ENCODE assay signal across 25 mouse cellular contexts in genomic region chr4:44671035-44671434, GRCm38 (mm10). TPM values are rescaled to one million over a fixed set of nuclear protein-coding genes. Genes with fewer than 3 reads are reported as not detected.
DNase-seq lines count a peak whose midpoint lies in the region; ATAC-seq and TF ChIP-seq lines count a peak whose summit lies in the region.
"Had no signal": no experiment of that assay in that cellular context is flagged by ENCODE, and none has a peak within 500 bp of the region (broad histone marks: within the 10 kb centered on the region; RNA-seq: fewer than 3 reads in every experiment).

No protein-coding gene starts in this region.

- H3K27me3 ChIP-seq in forebrain, postnatal 0 days (ENCODE audit: insufficient read depth, low read length), result peaks cover 6% of the 10 kb centered on the region; the same call in 1 of the 2 replicates
- H3K27me3 ChIP-seq in heart, embryonic 12.5 days (replicated peaks), result peaks cover 51% of the 10 kb centered on the region

- no peaks in the 10 kb centered on the region for H3K9me3 ChIP-seq in forebrain, postnatal 0 days (ENCODE audit: low read length)
- H3K9me3 ChIP-seq in heart, embryonic 12.5 days (replicated peaks), result 0 out of 2 replicates have a peak, but pooled peaks cover 5% of the 10 kb centered on the region
- H3K9me3 ChIP-seq: hindbrain, embryonic 13.5 days; limb, embryonic 15.5 days; liver, embryonic 15.5 days had no signal

- no peak overlapping the region for H3K4me2 ChIP-seq in forebrain, postnatal 0 days (ENCODE audit: low read depth)
- H3K4me2 ChIP-seq in heart, embryonic 12.5 days, result no peak overlapping the region
- H3K4me2 ChIP-seq: forebrain, embryonic 13.5 days; heart, embryonic 11.5 days; hindbrain, embryonic 13.5 days; limb, embryonic 15.5 days; liver, embryonic 15.5 days; midbrain, embryonic 11.5 days had no signal

- no peak for TF ChIP-seq CTCF in forebrain, postnatal 0 days (IDR thresholded peaks at IDR 0.05; ENCODE audit: low read depth)

- no peak overlapping the region for H3K4me3 ChIP-seq in forebrain, postnatal 0 days (ENCODE audit: low read depth, low read length)
- H3K4me3 ChIP-seq in heart, embryonic 12.5 days, result no peak overlapping the region
- H3K4me3 ChIP-seq: forebrain, embryonic 13.5 days; gastrocnemius, adult 2 months; hindbrain, embryonic 13.5 days; left cerebral cortex, adult 2 months; limb, embryonic 15.5 days; liver, embryonic 15.5 days had no signal

- no peaks in the 10 kb centered on the region for H3K36me3 ChIP-seq in forebrain, postnatal 0 days (ENCODE audit: insufficient read depth)
- no peaks in the 10 kb centered on the region for H3K36me3 ChIP-seq in heart, embryonic 12.5 days
- H3K36me3 ChIP-seq: G1E; hindbrain, embryonic 13.5 days; limb, embryonic 15.5 days; liver, embryonic 15.5 days had no signal

- H3K9ac ChIP-seq in forebrain, postnatal 0 days, result no peak overlapping the region
- H3K9ac ChIP-seq in heart, embryonic 12.5 days, result no peak overlapping the region
- H3K9ac ChIP-seq: forebrain, embryonic 13.5 days; hindbrain, embryonic 13.5 days; limb, embryonic 15.5 days; liver, embryonic 15.5 days had no signal

- 73% methylated on average over 2 of the region's 2 CpGs for whole genome bisulfite sequencing in forebrain, postnatal 0 days
- WGBS in heart, embryonic 12.5 days, result 75% methylated on average over 2 of the region's 2 CpGs

- peak; percentile 7 for DNase-seq in lung, postnatal 10 days
- no peak for DNase-seq in lung, postnatal 14 days
- DNase-seq in spleen, adult 12 weeks (ENCODE audit: low spot score), result peak; percentile 56
- peak; percentile 64 to 73 for DNase-seq in spleen, postnatal 4 days (ENCODE audit: low spot score in 2 of 2)
- no peak for DNase-seq in forebrain, postnatal 0 days
- no peak for DNase-seq in kidney, postnatal 4 days
- DNase-seq: cerebellum, adult 18-20 months; cerebellum, postnatal 25 days; gastrocnemius, adult 2 months; heart, postnatal 14 days; kidney, adult 18-20 months; left cerebral cortex, postnatal 4 days had no signal

- peak; percentile 53 for ATAC-seq in granulocyte monocyte progenitor cell, adult 5-6 weeks (replicated peaks; ENCODE audit: poor library complexity, severe bottlenecking)
- ATAC-seq in forebrain, postnatal 0 days, result no peak
- no peak for ATAC-seq in heart, embryonic 12.5 days (ENCODE audit: insufficient number of reproducible peaks, low FRiP score)
- ATAC-seq: forebrain, embryonic 13.5 days; Patski had no signal

- H3K27ac ChIP-seq in forebrain, postnatal 0 days (ENCODE audit: low read depth, low read length), result no peak overlapping the region
- no peak overlapping the region for H3K27ac ChIP-seq in heart, embryonic 12.5 days (ENCODE audit: poor library complexity, severe bottlenecking)
- H3K27ac ChIP-seq: forebrain, embryonic 13.5 days; gastrocnemius, adult 2 months; hindbrain, embryonic 13.5 days; left cerebral cortex, adult 2 months; limb, embryonic 15.5 days; liver, embryonic 15.5 days; macrophage had no signal

- no peaks in the 10 kb centered on the region for H3K4me1 ChIP-seq in forebrain, postnatal 0 days (ENCODE audit: insufficient read depth)
- peaks cover 3% of the 10 kb centered on the region for H3K4me1 ChIP-seq in heart, embryonic 12.5 days (replicated peaks)
- H3K4me1 ChIP-seq: forebrain, embryonic 13.5 days; limb, embryonic 15.5 days; liver, embryonic 15.5 days had no signal

RNA-seq across cellular contexts. Expression of gene Pax5, which starts 39.3 kb away (rescaled TPM):
- total RNA-seq in granulocyte monocyte progenitor cell, adult 5-6 weeks (2014; fragmentation: Nextera tagmentation), result not detected in 2 replicates
- not detected in 2 replicates for total RNA-seq in granulocyte monocyte progenitor cell, adult 5-6 weeks (2017)
- 0.14 and 1.5 TPM in 2 replicates for total RNA-seq in forebrain, postnatal 0 days (2014; rRNA removed)
- 0.01 TPM in 1 of 2 replicates, not detected in the other for polyA plus RNA-seq in forebrain, postnatal 0 days (2015; fragmentation: Nextera tagmentation; extraction: Ambion mirVana)
- not detected in 2 replicates for polyA plus RNA-seq in heart, embryonic 12.5 days (2016; fragmentation: Nextera tagmentation; extraction: Ambion mirVana)
- polyA plus RNA-seq: G1E; heart, embryonic 11.5 days; kidney, embryonic 16.5 days; Patski had no signal

Comparison
In these comparisons a context has a peak if more than half of its experiments do, and no peak if none do; other contexts are left out.
1. DNase-seq: peak in lung, postnatal 10 days (single experiment), spleen, adult 12 weeks (single experiment) and spleen, postnatal 4 days (2 of 2); none in lung, postnatal 14 days (single experiment), forebrain, postnatal 0 days (single experiment) and kidney, postnatal 4 days (0 of 2).